Mouse (Mus musculus): ENCODE data around the gene Coq8a. TPM values are rescaled to one million over a fixed set of nuclear protein-coding genes. Genes with fewer than 3 reads are reported as not detected.

The Coq8a gene
- polyA plus RNA-seq (2016; fragmentation: Nextera tagmentation; extraction: Ambion mirVana): 3.7 and 4.0 TPM in 2 replicates

DNA sequence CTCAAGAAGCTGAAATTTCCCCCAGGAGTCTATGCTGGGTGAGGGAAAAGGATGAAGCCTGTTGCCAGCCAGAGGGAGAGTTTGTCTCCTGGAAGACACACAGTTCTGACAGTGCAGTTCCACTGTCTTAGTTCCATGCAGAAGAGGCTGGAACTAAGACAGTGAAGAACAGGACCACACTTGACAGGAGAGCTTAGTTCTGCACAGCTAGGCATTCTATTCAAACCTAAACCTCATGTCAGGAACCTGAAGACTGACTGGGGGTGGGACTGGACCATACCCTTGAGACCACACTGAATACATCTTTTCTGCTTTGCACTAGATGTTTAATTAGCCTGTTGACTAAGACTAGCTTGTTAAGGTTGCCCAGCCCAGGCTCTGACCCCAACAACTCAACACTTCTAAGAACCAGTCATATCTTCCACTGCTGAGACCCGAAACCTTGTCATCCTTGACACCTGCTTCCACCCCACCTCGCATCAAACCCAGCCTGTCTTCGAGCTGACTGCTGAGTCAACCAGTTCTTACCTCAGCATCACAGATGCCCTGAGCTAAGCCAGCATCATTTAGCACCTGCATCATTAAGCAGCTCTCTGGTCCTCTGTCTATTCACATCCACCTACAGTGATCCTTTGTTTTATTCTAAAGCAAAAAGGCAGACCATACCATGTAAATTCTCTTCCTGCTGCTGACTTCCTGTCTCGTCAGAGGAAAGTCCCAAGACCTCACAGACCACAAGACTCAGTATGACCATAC lies at the start of gene Coq8a:
TSS of gene Coq8a (minus strand) at position 644 of the 756 bp plus-strand sequence.
- H3K36me3 ChIP-seq: no peaks in the 10 kb centered on the region
- 67% methylated on average over 4 of the region's 4 CpGs for WGBS
- peaks cover 10% of the 10 kb centered on the region for H3K4me1 ChIP-seq
- ATAC-seq (ENCODE audit: low FRiP score, low read depth): no peak
- no peaks in the 10 kb centered on the region for H3K27me3 ChIP-seq (replicated peaks)
- no peak within 1 kb of the TSS for H3K4me2 ChIP-seq (replicated peaks)
- H3K4me3 ChIP-seq: no peak within 1 kb of the TSS
- H3K9me3 ChIP-seq: no peaks in the 10 kb centered on the region
- no peak within 1 kb of the TSS for H3K9ac ChIP-seq
- no peak within 1 kb of the TSS for H3K27ac ChIP-seq

DNA sequence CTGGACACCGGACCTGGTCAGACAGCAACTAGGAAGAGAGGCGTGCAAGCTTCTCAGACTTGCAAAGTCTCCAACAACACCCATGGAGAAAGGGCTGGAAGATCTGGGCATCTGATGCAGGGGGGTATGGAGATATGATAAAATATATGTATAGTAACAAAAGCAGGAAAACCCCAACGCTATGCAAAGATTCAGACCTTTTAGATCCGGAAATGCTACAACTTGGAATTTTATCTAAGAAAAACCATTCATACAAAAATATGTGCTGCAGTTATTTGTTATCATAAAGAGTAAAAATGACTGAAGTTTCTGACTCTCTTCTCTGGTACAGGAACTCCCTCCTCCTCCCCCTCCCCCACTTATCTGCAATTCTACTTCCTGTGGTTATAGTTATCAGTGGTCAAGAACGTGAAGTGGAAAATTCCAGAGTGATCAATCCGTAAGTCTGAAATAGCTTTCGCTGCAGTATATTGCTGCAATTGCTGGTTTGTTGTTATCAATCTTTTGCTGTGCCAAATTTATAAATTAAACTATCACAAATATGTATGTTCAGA lies 49.3 kb upstream of the Coq8a start:
- Histone ChIP-seq H3K27ac (no peak overlapping the region), H3K9ac (no peak overlapping the region), H3K4me2 (replicated peaks) (no peak overlapping the region), H3K27me3 (replicated peaks) (no peaks in the 10 kb centered on the region), H3K9me3 (no peaks in the 10 kb centered on the region), H3K36me3 (no peaks in the 10 kb centered on the region), H3K4me3 (no peak overlapping the region), H3K4me1 (peaks cover 10% of the 10 kb centered on the region; the same call in 1 of the 2 replicates)
- WGBS: 93% methylated on average over 7 of the region's 7 CpGs
- ATAC-seq (ENCODE audit: low FRiP score, low read depth): no peak

DNA sequence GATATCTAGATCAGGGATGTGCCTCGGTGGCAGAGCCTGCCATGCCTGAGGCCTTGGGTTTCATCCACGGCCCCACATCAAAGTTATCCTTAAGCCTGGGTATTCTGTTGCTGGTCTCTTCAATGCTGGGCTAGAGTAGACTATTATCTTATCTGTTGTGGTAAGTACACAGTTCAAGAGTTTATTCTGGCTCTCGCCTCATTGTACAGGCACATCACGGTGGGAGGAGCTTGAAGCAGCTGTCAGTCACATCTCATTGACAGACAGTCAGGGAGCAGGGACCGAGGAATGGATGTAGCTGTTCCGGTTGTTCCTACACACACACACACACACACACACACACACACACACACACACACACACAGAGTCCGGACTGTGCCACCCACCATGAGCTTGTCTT lies 48.5 kb upstream of the Coq8a start:
- H3K27ac ChIP-seq: no peak overlapping the region
- no peaks in the 10 kb centered on the region for H3K9me3 ChIP-seq
- H3K4me1 ChIP-seq: peaks cover 10% of the 10 kb centered on the region; the same call in 1 of the 2 replicates
- H3K9ac ChIP-seq: no peak overlapping the region
- H3K4me3 ChIP-seq: no peak overlapping the region
- ATAC-seq (ENCODE audit: low FRiP score, low read depth): no peak
- H3K27me3 ChIP-seq (replicated peaks): no peaks in the 10 kb centered on the region
- 87% methylated on average over 7 of the region's 7 CpGs for WGBS
- no peak overlapping the region for H3K4me2 ChIP-seq (replicated peaks)
- H3K36me3 ChIP-seq: no peaks in the 10 kb centered on the region

DNA sequence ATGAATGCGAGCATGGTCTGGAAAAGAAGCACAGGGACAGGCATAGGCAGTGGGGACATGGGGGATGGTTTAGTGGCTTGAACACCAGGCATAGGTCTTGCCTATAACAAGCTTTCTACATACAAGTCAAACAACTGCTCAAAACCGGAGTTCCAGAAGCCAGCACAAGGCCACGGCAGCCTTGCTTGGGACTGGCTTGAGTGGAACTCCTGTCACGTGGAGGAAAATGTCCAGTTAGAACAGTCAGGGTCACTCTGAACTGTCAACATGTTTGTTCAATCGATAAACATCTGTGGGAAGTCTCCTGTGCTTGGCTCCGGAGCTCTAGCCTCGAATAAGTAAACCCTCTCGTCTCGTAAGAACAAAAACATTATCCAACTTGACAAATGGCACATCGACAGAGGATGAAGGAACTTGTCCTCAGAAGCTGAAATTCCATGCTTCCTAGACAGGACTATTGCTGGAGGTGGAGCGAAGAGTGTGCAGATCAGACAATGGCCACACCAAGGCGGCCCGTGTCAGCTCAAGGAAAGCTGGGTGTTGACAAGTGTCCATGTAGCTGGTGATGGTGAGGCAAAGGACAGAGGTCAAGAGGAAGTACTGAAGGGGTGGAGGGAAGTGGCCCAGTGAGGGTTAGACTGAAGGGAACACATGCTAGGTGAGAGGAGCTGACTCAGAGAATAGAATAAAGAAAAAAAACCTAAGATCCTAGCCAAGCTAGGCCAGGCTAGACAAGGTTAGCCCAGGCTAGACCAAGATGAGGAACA lies 46.5 kb upstream of the Coq8a start:
- H3K4me1 ChIP-seq: peaks cover 10% of the 10 kb centered on the region; the same call in 1 of the 2 replicates
- no peak overlapping the region for H3K4me3 ChIP-seq
- no peak overlapping the region for H3K4me2 ChIP-seq (replicated peaks)
- H3K36me3 ChIP-seq: no peaks in the 10 kb centered on the region
- WGBS: 89% methylated on average over 13 of the region's 13 CpGs
- no peaks in the 10 kb centered on the region for H3K9me3 ChIP-seq
- no peak overlapping the region for H3K27ac ChIP-seq
- no peak for ATAC-seq (ENCODE audit: low FRiP score, low read depth)
- H3K27me3 ChIP-seq (replicated peaks): no peaks in the 10 kb centered on the region
- H3K9ac ChIP-seq: no peak overlapping the region

DNA sequence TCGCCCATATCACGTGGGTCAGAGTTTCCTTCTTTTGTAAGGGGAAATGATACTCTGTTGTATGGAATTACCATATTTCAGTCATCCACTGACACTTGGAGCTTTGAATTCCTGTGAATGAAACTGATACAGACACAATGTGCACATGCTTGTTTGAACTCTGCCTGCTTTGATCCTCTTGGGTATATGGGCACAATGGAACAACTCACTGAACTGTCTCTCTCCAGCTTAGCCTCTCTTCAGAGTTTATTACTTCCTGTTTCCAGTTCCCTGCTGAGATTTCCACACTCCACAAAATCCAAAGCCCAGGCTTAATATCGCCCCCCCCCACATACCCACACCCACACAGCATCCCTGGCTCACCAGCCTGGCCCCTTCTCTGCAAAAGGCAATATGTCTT lies 32.3 kb upstream of the Coq8a start:
- Histone ChIP-seq H3K36me3 (no peaks in the 10 kb centered on the region), H3K4me2 (replicated peaks) (no peak overlapping the region), H3K27me3 (replicated peaks) (no peaks in the 10 kb centered on the region), H3K4me1 (peaks cover 9% of the 10 kb centered on the region; the same call in 1 of the 2 replicates), H3K4me3 (no peak overlapping the region), H3K9me3 (peaks cover 5% of the 10 kb centered on the region; the same call in 1 of the 2 replicates), H3K27ac (no peak overlapping the region), H3K9ac (no peak overlapping the region)
- no peak for ATAC-seq (ENCODE audit: low FRiP score, low read depth)
- WGBS: 41% methylated on average over 3 of the region's 3 CpGs

DNA sequence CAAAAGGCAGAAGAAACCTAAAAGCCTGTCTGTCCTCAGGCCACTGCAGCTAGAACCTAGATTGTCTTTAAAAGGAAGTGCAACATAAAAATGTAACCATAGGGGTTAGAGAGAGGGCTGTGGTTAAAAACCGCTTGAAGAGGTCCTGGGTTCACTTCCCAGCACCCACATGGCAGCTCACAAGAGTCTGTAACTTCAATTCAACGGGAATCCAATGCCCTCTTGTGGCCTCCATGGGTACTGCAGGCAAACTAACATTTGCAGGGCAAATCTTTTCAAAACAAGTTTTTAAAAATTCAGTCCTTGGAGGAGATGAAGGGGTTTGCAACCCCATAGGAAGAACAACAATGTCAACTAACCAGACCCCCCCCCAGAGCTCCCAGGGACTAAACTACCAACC lies 31.2 kb upstream of the Coq8a start:
- no peak overlapping the region for H3K4me3 ChIP-seq
- H3K27ac ChIP-seq: no peak overlapping the region
- H3K9me3 ChIP-seq: peaks cover 5% of the 10 kb centered on the region; the same call in 1 of the 2 replicates
- no peak overlapping the region for H3K9ac ChIP-seq
- H3K4me1 ChIP-seq: peaks cover 15% of the 10 kb centered on the region; the same call in 1 of the 2 replicates
- H3K27me3 ChIP-seq (replicated peaks): no peaks in the 10 kb centered on the region
- WGBS: 21% methylated on average over 2 of the region's 2 CpGs
- no peak for ATAC-seq (ENCODE audit: low FRiP score, low read depth)
- no peaks in the 10 kb centered on the region for H3K36me3 ChIP-seq
- H3K4me2 ChIP-seq (replicated peaks): no peak overlapping the region

DNA sequence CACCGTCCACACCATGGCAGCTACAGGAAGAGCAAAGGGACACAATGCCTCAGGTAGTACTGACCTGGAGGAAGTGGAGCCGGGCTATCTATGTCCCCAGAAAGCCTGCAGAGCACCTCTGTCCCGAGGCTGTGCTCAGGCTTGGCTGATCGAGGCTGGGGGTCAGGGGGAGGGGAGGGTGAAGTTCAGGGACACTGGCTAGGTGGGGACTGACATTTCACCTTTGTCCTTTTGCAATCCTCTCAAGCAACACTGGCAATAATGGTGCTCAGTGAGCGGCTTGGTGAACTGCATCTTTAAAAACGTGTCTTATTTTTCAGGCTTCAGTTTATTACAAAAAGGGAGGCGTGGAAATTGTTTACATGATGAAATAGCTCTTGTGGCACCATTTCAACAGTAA lies 30.5 kb upstream of the Coq8a start:
- H3K4me3 ChIP-seq: no peak overlapping the region
- peaks cover 5% of the 10 kb centered on the region; the same call in 1 of the 2 replicates for H3K9me3 ChIP-seq
- no peak overlapping the region for H3K9ac ChIP-seq
- no peak for ATAC-seq (ENCODE audit: low FRiP score, low read depth)
- no peaks in the 10 kb centered on the region for H3K27me3 ChIP-seq (replicated peaks)
- peaks cover 15% of the 10 kb centered on the region; the same call in 1 of the 2 replicates for H3K4me1 ChIP-seq
- H3K27ac ChIP-seq: no peak overlapping the region
- no peaks in the 10 kb centered on the region for H3K36me3 ChIP-seq
- H3K4me2 ChIP-seq (replicated peaks): no peak overlapping the region
- WGBS: 94% methylated on average over 7 of the region's 7 CpGs

DNA sequence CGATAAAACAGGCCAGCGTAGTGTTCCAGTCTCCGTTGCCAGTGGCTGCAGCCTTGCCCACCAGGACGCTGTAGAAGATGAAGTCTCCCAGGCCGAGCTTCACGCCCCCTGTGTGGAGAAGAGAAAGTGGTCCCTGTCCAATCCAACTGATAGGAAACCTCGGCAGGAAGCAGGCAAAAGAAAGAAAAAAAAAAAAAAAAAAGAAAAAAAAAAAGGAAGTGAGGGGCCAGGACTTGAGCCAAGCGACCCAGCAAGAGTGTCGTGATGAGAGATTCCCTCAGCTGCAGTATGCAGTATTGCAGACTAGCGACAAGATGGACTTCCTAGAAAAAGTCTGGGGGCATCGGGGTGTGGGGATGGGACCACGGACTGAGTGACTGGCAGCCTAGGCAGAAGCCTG lies 29.5 kb upstream of the Coq8a start:
- Histone ChIP-seq H3K4me1 (peaks cover 15% of the 10 kb centered on the region; the same call in 1 of the 2 replicates), H3K27me3 (replicated peaks) (no peaks in the 10 kb centered on the region), H3K27ac (no peak overlapping the region), H3K4me3 (no peak overlapping the region), H3K9me3 (peaks cover 5% of the 10 kb centered on the region; the same call in 1 of the 2 replicates), H3K36me3 (no peaks in the 10 kb centered on the region), H3K4me2 (replicated peaks) (no peak overlapping the region), H3K9ac (no peak overlapping the region)
- WGBS: 88% methylated on average over 12 of the region's 12 CpGs
- no peak for ATAC-seq (ENCODE audit: low FRiP score, low read depth)

DNA sequence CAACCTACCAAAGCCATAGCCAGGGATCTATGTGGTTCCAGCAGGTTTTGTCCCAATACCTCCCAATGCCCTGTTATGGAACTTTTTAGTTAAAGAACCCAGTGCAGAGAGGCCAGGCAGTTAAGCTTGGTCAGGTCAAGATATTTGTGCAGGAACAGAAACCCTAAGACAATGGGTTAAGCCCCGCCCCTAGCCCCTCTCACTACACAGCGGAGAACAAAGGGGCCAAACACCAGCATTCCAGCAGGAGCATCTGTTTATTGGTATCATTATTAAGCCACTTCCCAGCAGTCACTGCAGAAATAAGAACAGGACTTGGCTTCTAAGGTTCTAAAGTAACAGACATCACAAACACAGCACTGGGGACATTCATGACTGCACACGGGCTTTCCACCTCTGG lies 27.4 kb upstream of the Coq8a start:
- H3K4me2 ChIP-seq (replicated peaks): peak overlapping the region; percentile 73
- WGBS: 64% methylated on average over 3 of the region's 3 CpGs
- H3K27ac ChIP-seq: no peak overlapping the region

DNA sequence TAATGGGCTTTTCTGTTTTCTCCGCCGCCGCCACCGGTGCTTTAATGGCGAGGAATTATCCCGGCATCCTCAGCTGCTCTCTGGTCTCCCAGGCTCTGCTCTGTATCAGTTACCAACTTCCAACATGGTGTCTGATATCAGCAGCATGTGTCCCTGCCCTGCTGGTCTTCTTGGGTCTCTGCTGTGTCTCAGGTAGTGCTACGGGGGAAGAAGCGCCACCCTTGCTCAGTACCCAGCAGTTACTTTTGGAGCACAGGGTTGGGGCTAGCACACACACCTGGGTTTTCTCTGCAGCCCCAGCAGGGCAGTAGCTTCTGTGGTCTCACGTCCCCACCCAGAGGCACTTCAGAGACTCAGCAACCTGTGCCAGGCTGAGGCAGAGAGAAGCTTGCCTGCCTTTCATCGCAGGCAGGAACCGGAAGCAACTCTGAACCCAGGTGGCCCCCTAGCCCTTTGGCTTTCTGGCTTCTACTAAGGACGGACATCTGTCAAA lies 26.9 kb upstream of the Coq8a start:
- Histone ChIP-seq H3K4me2 (replicated peaks) (peak overlapping the region; percentile 73), H3K27ac (peak overlapping the region; percentile 15; the same call in 1 of the 2 replicates), H3K36me3 (no peaks in the 10 kb centered on the region), H3K9me3 (peaks cover 5% of the 10 kb centered on the region; the same call in 1 of the 2 replicates), H3K4me1 (peaks cover 6% of the 10 kb centered on the region; the same call in 1 of the 2 replicates), H3K4me3 (peak overlapping the region; percentile 38), H3K27me3 (replicated peaks) (no peaks in the 10 kb centered on the region), H3K9ac (peak overlapping the region; percentile 47)
- peak; percentile 67 for ATAC-seq (ENCODE audit: low FRiP score, low read depth)
- WGBS: 15% methylated on average over 12 of the region's 12 CpGs

More for the DNA sequence above, 27.4 kb upstream of the Coq8a start:
- Histone ChIP-seq H3K4me1 (peaks cover 10% of the 10 kb centered on the region; the same call in 1 of the 2 replicates), H3K9ac (no peak overlapping the region), H3K4me3 (no peak overlapping the region), H3K27me3 (replicated peaks) (no peaks in the 10 kb centered on the region), H3K9me3 (peaks cover 5% of the 10 kb centered on the region; the same call in 1 of the 2 replicates), H3K36me3 (no peaks in the 10 kb centered on the region)
- no peak for ATAC-seq (ENCODE audit: low FRiP score, low read depth)

DNA sequence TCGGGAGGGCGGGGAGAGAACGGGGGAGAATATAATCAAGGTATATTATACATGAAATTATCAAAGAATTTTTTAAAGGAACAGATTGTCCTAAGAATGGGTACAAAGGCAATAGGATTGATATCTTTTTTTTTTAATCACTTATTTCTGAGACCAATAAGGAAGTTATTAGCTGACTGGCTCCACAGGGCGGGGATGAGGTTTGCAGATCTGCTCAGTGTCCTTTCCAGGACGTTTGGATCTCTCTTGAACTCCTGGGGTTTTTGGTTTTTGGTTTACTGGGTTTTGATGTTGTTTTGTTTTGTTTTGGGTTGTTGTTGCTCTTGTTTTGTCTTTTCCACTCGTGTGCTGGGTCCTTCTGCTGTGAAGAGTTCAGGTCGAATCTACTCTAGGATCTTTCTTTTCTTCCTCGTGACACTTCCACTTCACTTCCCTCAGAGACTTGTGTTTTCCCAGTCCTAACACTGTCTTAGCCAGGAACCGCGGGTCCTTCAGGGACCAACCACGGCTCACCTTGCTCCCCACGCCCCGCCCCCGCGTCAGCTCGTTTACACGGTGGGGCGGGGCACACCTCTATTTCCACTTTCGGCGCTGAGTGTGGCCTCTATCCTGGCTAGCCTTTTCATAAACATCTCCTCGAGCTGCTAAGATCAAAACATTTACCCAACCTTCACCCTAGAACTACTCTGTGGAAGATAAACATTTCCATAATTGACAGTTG lies 26.3 kb upstream of the Coq8a start:
- Histone ChIP-seq H3K27me3 (replicated peaks) (no peaks in the 10 kb centered on the region), H3K4me3 (peak overlapping the region; percentile 38), H3K4me1 (peaks cover 6% of the 10 kb centered on the region; the same call in 1 of the 2 replicates), H3K36me3 (no peaks in the 10 kb centered on the region), H3K9ac (peak overlapping the region; percentile 47), H3K4me2 (replicated peaks) (peak overlapping the region; percentile 73), H3K9me3 (peaks cover 4% of the 10 kb centered on the region; the same call in 1 of the 2 replicates), H3K27ac (no peak overlapping the region)
- 15% methylated on average over 21 of the region's 21 CpGs for WGBS
- ATAC-seq (ENCODE audit: low FRiP score, low read depth): peak; percentile 80
